Mouse (Mus musculus) kidney, adult 9 months (tissue): Measurements from ENCODE around the gene Itpr3.

Source experiments
- DNase-seq: peaks from one replicate; pipeline ENCODE4 v3.0.0; 2022

Gene Itpr3

GRCm38 (mm10) chr17:27120561-27121024 lies 63.5 kb downstream of the Itpr3 start:
- DNase-seq = peak; percentile 49

GRCm38 (mm10) chr17:27121266-27121665 lies 64.2 kb downstream of the Itpr3 start:
- no peak for DNase-seq

- DNase-seq = no peak
Observed at GRCm38 (mm10) chr17:27121781-27122180, 64.7 kb downstream of the Itpr3 start.

GRCm38 (mm10) chr17:27122701-27123100 lies 65.6 kb downstream of the Itpr3 start:
- no peak for DNase-seq

- DNase-seq = no peak
Observed at GRCm38 (mm10) chr17:27123103-27123502, 66.0 kb downstream of the Itpr3 start.

GRCm38 (mm10) chr17:27123813-27124375 lies 66.8 kb downstream of the Itpr3 start:
- DNase-seq = no peak

GRCm38 (mm10) chr17:27125185-27125584 lies 68.1 kb downstream of the Itpr3 start:
- DNase-seq = peak; percentile 69

- no peak for DNase-seq
Observed at GRCm38 (mm10) chr17:27125669-27126202, 68.6 kb downstream of the Itpr3 start.

GRCm38 (mm10) chr17:27126974-27127373 lies 69.9 kb downstream of the Itpr3 start:
- no peak for DNase-seq

GRCm38 (mm10) chr17:27128189-27128588 lies 71.1 kb downstream of the Itpr3 start:
- no peak for DNase-seq

GRCm38 (mm10) chr17:27129291-27129690 lies 72.2 kb downstream of the Itpr3 start:
- no peak for DNase-seq

- no peak for DNase-seq
Observed at GRCm38 (mm10) chr17:27129819-27130218, 72.7 kb downstream of the Itpr3 start.

- no peak for DNase-seq
Observed at GRCm38 (mm10) chr17:27130246-27130645, 73.1 kb downstream of the Itpr3 start.

- DNase-seq = no peak
Observed at GRCm38 (mm10) chr17:27131240-27131665, 74.1 kb downstream of the Itpr3 start.

- no peak for DNase-seq
Observed at GRCm38 (mm10) chr17:27132238-27132637, 75.1 kb downstream of the Itpr3 start.

GRCm38 (mm10) chr17:27133551-27134141 lies 76.5 kb downstream of the Itpr3 start, which contains the start of gene Uqcc2:
TSS of gene Uqcc2 (minus strand) at chr17:27133916.
- DNase-seq = peak; percentile 98

GRCm38 (mm10) chr17:27134187-27134586 lies 77.1 kb downstream of the Itpr3 start:
- DNase-seq = no peak

- no peak for DNase-seq
Observed at GRCm38 (mm10) chr17:27134715-27135114, 77.6 kb downstream of the Itpr3 start.

- no peak for DNase-seq
Observed at GRCm38 (mm10) chr17:27138396-27138795, 81.3 kb downstream of the Itpr3 start.

- no peak for DNase-seq
Observed at GRCm38 (mm10) chr17:27139304-27139703, 82.2 kb downstream of the Itpr3 start.

GRCm38 (mm10) chr17:27140262-27140661 lies 83.2 kb downstream of the Itpr3 start:
- DNase-seq = no peak

- no peak for DNase-seq
Observed at GRCm38 (mm10) chr17:27141971-27142450, 84.9 kb downstream of the Itpr3 start.

- DNase-seq = no peak
Observed at GRCm38 (mm10) chr17:27144152-27144551, 87.0 kb downstream of the Itpr3 start.

- DNase-seq = no peak
Observed at GRCm38 (mm10) chr17:27146323-27146923, 89.3 kb downstream of the Itpr3 start.
